Mouse (Mus musculus): ENCODE measurements around the gene Scnn1g.

DNA sequence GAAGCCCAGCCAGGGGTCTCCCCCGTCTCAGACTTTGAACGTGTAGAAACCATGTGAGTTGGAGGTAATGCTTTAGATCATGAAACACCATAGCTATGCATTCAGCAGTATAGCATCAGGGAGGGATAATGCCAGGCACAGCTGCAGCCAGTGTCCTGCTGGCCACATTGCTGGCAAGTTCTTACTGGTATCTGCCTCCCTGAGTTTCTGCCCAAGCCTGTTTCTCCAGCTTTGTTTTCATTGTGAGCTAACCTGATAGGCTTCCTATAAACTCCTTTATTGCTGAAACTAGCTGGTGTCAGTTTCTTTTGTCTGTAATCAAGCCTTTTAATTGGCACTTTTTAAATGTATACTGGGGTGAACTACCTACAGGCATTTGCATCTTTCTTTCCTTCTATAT is 23.1 kb upstream of the Scnn1g start:
- TF ChIP-seq SMC3 (IDR thresholded peaks at IDR 0.05; ENCODE audit: low read depth, low read length), result no peak
- no peak for TF ChIP-seq CTCF (IDR thresholded peaks at IDR 0.05 in 2 of 3, conservative IDR thresholded peaks at IDR 0.05 in 1 of 3; ENCODE audit: control insufficient read depth in 1 of 3, insufficient read depth in 1 of 3, low read depth in 2 of 3, low read length in 3 of 3, poor library complexity in 1 of 3, severe bottlenecking in 1 of 3)
- no peak for TF ChIP-seq BHLHE40 (IDR thresholded peaks at IDR 0.05; ENCODE audit: borderline replicate concordance, low read depth, low read length)
- no peak for TF ChIP-seq TBP (IDR thresholded peaks at IDR 0.05; ENCODE audit: low read depth, low read length)
- no peak for TF ChIP-seq GABPA (IDR thresholded peaks at IDR 0.05; ENCODE audit: low read depth, low read length)
- TF ChIP-seq ZC3H11A (IDR thresholded peaks at IDR 0.05; ENCODE audit: low read depth, low read length), result no peak
- TF ChIP-seq HCFC1 (IDR thresholded peaks at IDR 0.05; ENCODE audit: low read depth, low read length), result no peak
- no peak for TF ChIP-seq POLR2A (IDR thresholded peaks at IDR 0.05; ENCODE audit: control insufficient read depth in 1 of 2, insufficient read depth in 1 of 2, low read depth in 1 of 2, low read length in 2 of 2, poor library complexity in 1 of 2)
- TF ChIP-seq JUND (IDR thresholded peaks at IDR 0.05; ENCODE audit: low read depth, low read length), result no peak
- TF ChIP-seq E2F4 (IDR thresholded peaks at IDR 0.05; ENCODE audit: borderline replicate concordance, low read depth, low read length), result no peak
- TF ChIP-seq KAT2A (conservative IDR thresholded peaks at IDR 0.05; ENCODE audit: low read depth, low read length), result no peak
- TF ChIP-seq ZNF384 (IDR thresholded peaks at IDR 0.05; ENCODE audit: low read depth, low read length), result no peak
